Mouse (Mus musculus) cortical plate, adult 2 months (tissue): ENCODE measurements around the gene Pigl.

Experiments used
- CTCF ChIP-seq: fragments of 200-500 bp; IDR thresholded peaks from 2 replicates; pipeline ENCODE4 v1.5.1; 2011; ENCODE audit warnings: mild to moderate bottlenecking, control low read depth, low read length; ENCODE audit not compliant: insufficient read depth; ENCODE audit errors: extremely low read depth
- POLR2A ChIP-seq: fragments of 200-500 bp; IDR thresholded peaks from 2 replicates; pipeline ENCODE4 v1.6.1; 2011; ENCODE audit warnings: mild to moderate bottlenecking, low read length, control low read depth; ENCODE audit not compliant: insufficient read depth; ENCODE audit errors: extremely low read depth

DNA sequence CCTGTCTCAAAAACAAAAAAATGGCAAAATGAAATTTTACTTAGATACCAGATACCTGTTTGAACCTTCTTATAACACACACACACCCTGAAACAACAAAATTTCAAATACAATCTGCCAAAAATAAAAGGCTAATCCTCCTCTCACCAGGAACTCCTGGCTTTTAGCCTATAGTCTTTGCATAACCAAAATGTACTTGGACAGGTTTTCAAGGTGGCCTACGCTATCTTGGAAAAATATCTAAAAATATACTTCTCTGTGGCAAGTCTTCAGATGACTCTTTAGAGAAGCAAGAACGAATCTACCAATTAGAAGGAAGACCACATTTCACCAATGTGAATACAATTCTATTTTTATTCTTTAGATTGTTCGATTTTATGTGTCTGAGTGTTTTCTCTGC is 12.5 kb upstream of the Pigl start:
- TF ChIP-seq CTCF: no peak
- TF ChIP-seq POLR2A: no peak
